Mouse (Mus musculus) hindbrain, embryonic 11.5 days (tissue): ENCODE data around the gene Parp8. TPM values are rescaled to one million over a fixed set of nuclear protein-coding genes. Genes with fewer than 3 reads are reported as not detected.
A peak's percentile ranks its signal among the peaks of the same experiment; 100 is the strongest.

ENCODE experiments used
- ATAC-seq: fragments of 200-750 bp; cut with Nextera tagmentation; 2 replicates; pipeline ENCODE4 v1.8.0; 2017; ENCODE audit warnings: mild to moderate bottlenecking, moderate TSS enrichment, moderate library complexity; ENCODE audit not compliant: low FRiP score
- DNase-seq: peaks from one replicate; pipeline ENCODE4 v3.0.0-alpha.2; 2015; ENCODE audit warnings: low spot score
- H3K27ac ChIP-seq: fragments of 300-500 bp; sonication (generic); 2 replicates; pipeline ENCODE4 v1.5.1; 2014; ENCODE audit warnings: mild to moderate bottlenecking, low read depth, low read length
- H3K27me3 ChIP-seq: fragments of 300-500 bp; sonication (generic); 2 replicates; pipeline ENCODE4 v1.6.1; 2014; ENCODE audit warnings: mild to moderate bottlenecking, low read length, moderate library complexity, mixed read lengths; ENCODE audit not compliant: control insufficient read depth, insufficient read depth
- H3K36me3 ChIP-seq: fragments of 300-500 bp; sonication (generic); 2 replicates; pipeline ENCODE4 v1.6.1; 2014; ENCODE audit warnings: mild to moderate bottlenecking, low read length, moderate library complexity, mixed read lengths; ENCODE audit not compliant: control insufficient read depth, insufficient read depth
- H3K4me1 ChIP-seq: fragments of 300-500 bp; sonication (generic); replicated peaks from 2 replicates; pipeline ENCODE4 v1.6.1; 2014; ENCODE audit warnings: low read length, mixed read lengths; ENCODE audit not compliant: control insufficient read depth, insufficient read depth
- H3K4me2 ChIP-seq: fragments of 300-500 bp; sonication (generic); replicated peaks from 2 replicates; pipeline ENCODE4 v1.6.1; 2014; ENCODE audit warnings: mild to moderate bottlenecking, low read depth, low read length
- H3K4me3 ChIP-seq: fragments of 300-500 bp; sonication (generic); 2 replicates; pipeline ENCODE4 v1.5.1; 2014; ENCODE audit warnings: low read depth, low read length
- H3K9ac ChIP-seq: fragments of 300-500 bp; sonication (generic); 2 replicates; pipeline ENCODE4 v1.6.1; 2014; ENCODE audit warnings: low read depth, low read length
- H3K9me3 ChIP-seq: fragments of 300-500 bp; sonication (generic); 2 replicates; pipeline ENCODE4 v1.6.1; 2016; ENCODE audit warnings: low read length; ENCODE audit not compliant: control insufficient read depth
- WGBS: fragments of 180-500 bp; shearing (Covaris S2); extraction: QIAGEN DNeasy Blood & Tissue Kit; methylation state at CpG from one replicate; pipeline ENCODE4 v1.1.7; 2014; 5-methylcytosine and 5-hydroxymethylcytosine counted together
- polyA plus RNA-seq: library from polyadenylated mRNA; unstranded; fragments of >200 nt; fragmentation: Nextera tagmentation; extraction: Ambion mirVana; gene quantifications from 2 replicates; pipeline ENCODE4 v1.2.1, GENCODE M21; 2014

The Parp8 gene
- polyA plus RNA-seq, 1 experiment from 2014 or later = 18.2 TPM

GRCm38 (mm10) chr13:116884422-116884942 lies 140.9 kb downstream of the Parp8 start:
- DNase-seq = no peak
- H3K4me2 ChIP-seq = no peak overlapping the region
- WGBS = 75% methylated on average over 9 of the region's 9 CpGs

GRCm38 (mm10) chr13:116882226-116882625 lies 143.1 kb downstream of the Parp8 start:
- Histone ChIP-seq H3K27ac (no peak overlapping the region), H3K36me3 (no peaks in the 10 kb centered on the region), H3K9me3 (no peaks in the 10 kb centered on the region), H3K27me3 (no peaks in the 10 kb centered on the region), H3K4me3 (no peak overlapping the region), H3K4me2 (no peak overlapping the region), H3K9ac (no peak overlapping the region), H3K4me1 (no peaks in the 10 kb centered on the region)
- ATAC-seq (peak; percentile 49; the same call in 1 of the 2 replicates), DNase-seq (no peak)
- WGBS = 86% methylated on average over 7 of the region's 7 CpGs

More at GRCm38 (mm10) chr13:116884422-116884942, 140.9 kb downstream of the Parp8 start:
- H3K27me3 ChIP-seq = no peaks in the 10 kb centered on the region
- no peak overlapping the region for H3K4me3 ChIP-seq
- H3K9me3 ChIP-seq = no peaks in the 10 kb centered on the region
- no peak overlapping the region for H3K9ac ChIP-seq
- H3K27ac ChIP-seq = no peak overlapping the region
- no peaks in the 10 kb centered on the region for H3K36me3 ChIP-seq
- no peak for ATAC-seq
- H3K4me1 ChIP-seq = no peaks in the 10 kb centered on the region

- H3K27me3 ChIP-seq = no peaks in the 10 kb centered on the region
- no peaks in the 10 kb centered on the region for H3K36me3 ChIP-seq
- peak; percentile 42 for ATAC-seq
- no peak overlapping the region for H3K4me2 ChIP-seq
- no peak overlapping the region for H3K27ac ChIP-seq
- H3K9ac ChIP-seq = no peak overlapping the region
- 79% methylated on average over 10 of the region's 10 CpGs for WGBS
- peak; percentile 1 for DNase-seq
- H3K9me3 ChIP-seq = no peaks in the 10 kb centered on the region
- no peaks in the 10 kb centered on the region for H3K4me1 ChIP-seq
- no peak overlapping the region for H3K4me3 ChIP-seq
Measured at GRCm38 (mm10) chr13:116879580-116880192, 145.7 kb downstream of the Parp8 start.

DNA sequence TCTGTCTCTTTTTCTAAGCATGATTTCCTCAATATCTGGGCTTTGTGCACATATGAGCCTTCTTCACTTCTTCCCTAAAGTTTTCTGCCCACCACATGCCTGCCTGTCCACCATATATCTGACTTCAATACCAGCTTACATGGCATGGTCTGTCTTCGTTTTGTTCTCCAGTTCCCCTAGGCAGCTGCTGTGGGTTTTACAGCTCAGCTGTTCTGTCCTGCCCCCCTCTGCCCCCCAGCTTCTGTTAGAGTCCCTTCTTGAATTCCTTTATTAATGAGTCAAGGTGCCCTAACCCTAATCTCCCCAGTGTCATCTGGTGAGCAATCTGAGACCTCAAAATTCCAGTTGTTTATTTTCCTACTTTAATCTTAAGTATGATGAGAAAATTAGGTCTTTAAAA lies 155.1 kb downstream of the Parp8 start:
- Histone ChIP-seq H3K27ac (no peak overlapping the region), H3K36me3 (no peaks in the 10 kb centered on the region), H3K4me3 (no peak overlapping the region), H3K4me1 (no peaks in the 10 kb centered on the region), H3K9me3 (no peaks in the 10 kb centered on the region), H3K27me3 (no peaks in the 10 kb centered on the region), H3K4me2 (no peak overlapping the region), H3K9ac (no peak overlapping the region)
- ATAC-seq (no peak), DNase-seq (no peak)
- WGBS = 82% methylated on average over 1 of the region's 1 CpGs

- H3K9me3 ChIP-seq = no peaks in the 10 kb centered on the region
- H3K4me2 ChIP-seq = no peak overlapping the region
- no peaks in the 10 kb centered on the region for H3K36me3 ChIP-seq
- 87% methylated on average over 5 of the region's 5 CpGs for WGBS
- no peak overlapping the region for H3K27ac ChIP-seq
- DNase-seq (no peak), ATAC-seq (no peak)
- H3K4me1 ChIP-seq = no peaks in the 10 kb centered on the region
- no peak overlapping the region for H3K4me3 ChIP-seq
- H3K27me3 ChIP-seq = no peaks in the 10 kb centered on the region
- no peak overlapping the region for H3K9ac ChIP-seq
Measured at GRCm38 (mm10) chr13:116843937-116844336, 181.4 kb downstream of the Parp8 start.

DNA sequence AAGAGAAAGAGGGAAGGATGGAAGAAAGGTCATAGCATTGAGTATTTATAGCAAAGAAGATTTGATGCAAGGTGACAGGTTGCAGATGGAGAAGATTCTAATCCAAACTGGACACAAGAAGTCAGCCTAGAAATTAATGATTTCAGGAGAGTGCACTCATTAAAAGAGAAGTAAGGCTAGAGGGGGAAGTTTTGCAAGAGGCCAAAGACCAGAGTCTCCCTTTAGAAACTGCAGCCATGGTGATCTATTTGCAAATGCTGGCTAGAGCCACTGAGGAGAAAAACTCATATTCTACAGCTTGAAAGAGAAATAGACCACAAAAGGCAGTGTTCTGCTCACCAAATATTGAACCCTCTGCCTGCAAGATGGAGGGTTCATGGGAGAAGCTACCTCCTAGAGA lies 194.4 kb downstream of the Parp8 start:
- H3K4me3 ChIP-seq = no peak overlapping the region
- H3K27ac ChIP-seq = no peak overlapping the region
- no peak overlapping the region for H3K4me2 ChIP-seq
- no peaks in the 10 kb centered on the region for H3K36me3 ChIP-seq
- no peak overlapping the region for H3K9ac ChIP-seq
- no peak for DNase-seq
- no peaks in the 10 kb centered on the region for H3K9me3 ChIP-seq
- no peak for ATAC-seq
- H3K4me1 ChIP-seq = no peaks in the 10 kb centered on the region
- H3K27me3 ChIP-seq = no peaks in the 10 kb centered on the region

DNA sequence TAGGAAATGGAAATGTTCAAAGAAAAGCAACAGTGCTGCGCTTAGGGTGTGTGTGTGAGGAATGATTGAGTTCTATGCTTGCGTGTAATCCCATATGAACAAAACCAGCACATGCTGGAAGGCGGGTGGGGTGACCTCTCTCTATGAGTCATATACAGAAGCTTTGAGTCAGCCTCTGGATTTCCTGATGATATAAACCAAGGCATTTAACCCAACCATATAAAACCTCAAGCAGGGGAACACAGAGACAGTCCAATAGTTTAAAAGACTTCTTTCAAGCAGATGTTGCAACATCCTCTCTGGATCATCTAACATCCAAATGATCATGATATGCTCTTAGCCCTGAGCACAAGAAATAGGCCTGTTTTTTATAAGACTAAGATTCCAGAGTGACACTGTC lies 196.3 kb downstream of the Parp8 start:
- Histone ChIP-seq H3K4me2 (no peak overlapping the region), H3K27ac (no peak overlapping the region), H3K9ac (no peak overlapping the region), H3K4me1 (no peaks in the 10 kb centered on the region), H3K27me3 (no peaks in the 10 kb centered on the region), H3K9me3 (no peaks in the 10 kb centered on the region), H3K4me3 (no peak overlapping the region), H3K36me3 (no peaks in the 10 kb centered on the region)
- WGBS = 86% methylated on average over 3 of the region's 3 CpGs
- DNase-seq = no peak
- ATAC-seq = no peak

- Histone ChIP-seq H3K36me3 (no peaks in the 10 kb centered on the region), H3K27ac (no peak overlapping the region), H3K27me3 (no peaks in the 10 kb centered on the region), H3K9ac (no peak overlapping the region), H3K4me1 (no peaks in the 10 kb centered on the region), H3K4me2 (no peak overlapping the region), H3K4me3 (no peak overlapping the region), H3K9me3 (no peaks in the 10 kb centered on the region)
- ATAC-seq = no peak
- DNase-seq = no peak
- 86% methylated on average over 1 of the region's 1 CpGs for WGBS
Measured at GRCm38 (mm10) chr13:116811456-116811855, 213.9 kb downstream of the Parp8 start.
